Mouse (Mus musculus) common myeloid progenitor, adult 5-6 weeks (primary cell): ENCODE measurements around the gene Ralgapa2. TPM values are rescaled to one million over a fixed set of nuclear protein-coding genes. Genes with fewer than 3 reads are reported as not detected.
A peak's percentile ranks its signal among the peaks of the same experiment; 100 is the strongest.

ENCODE experiments used
- ATAC-seq: replicated peaks from 2 replicates; pipeline ENCODE4 v1.8.0; 2016; ENCODE audit warnings: low read depth, mild to moderate bottlenecking, moderate TSS enrichment, inconsistent platforms; ENCODE audit not compliant: poor library complexity, severe bottlenecking
- total RNA-seq: library from RNA; stranded (forward); fragments of 200-1000, 187-1606 nt; gene quantifications from 2 replicates; pipeline ENCODE4 v1.2.3, GENCODE M21; 2017

The Ralgapa2 gene
- total RNA-seq, 1 experiment from 2014 or later = 24.2 TPM

DNA sequence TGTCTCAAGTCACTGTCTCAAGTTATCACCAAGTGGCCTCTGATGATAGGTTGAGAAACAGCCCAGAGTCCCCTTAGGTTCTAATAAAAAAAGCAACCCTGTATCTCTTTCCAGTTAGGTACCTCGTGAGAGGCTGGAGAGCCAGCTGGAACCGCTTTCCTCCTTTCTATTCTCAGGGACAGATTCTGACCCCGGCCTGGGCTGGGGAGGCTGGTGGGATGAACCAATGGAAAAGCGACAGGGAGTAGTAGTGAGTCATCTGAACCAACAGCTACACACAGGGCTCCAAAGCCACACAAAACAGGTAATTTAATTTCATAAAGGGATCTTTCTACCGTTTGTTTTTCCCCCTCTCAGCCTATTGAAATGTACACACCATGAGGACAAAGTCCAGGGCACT lies 233.8 kb downstream of the Ralgapa2 start:
- ATAC-seq = no peak

GRCm38 (mm10) chr2:146266539-146266938 lies 245.6 kb downstream of the Ralgapa2 start:
- ATAC-seq = no peak

DNA sequence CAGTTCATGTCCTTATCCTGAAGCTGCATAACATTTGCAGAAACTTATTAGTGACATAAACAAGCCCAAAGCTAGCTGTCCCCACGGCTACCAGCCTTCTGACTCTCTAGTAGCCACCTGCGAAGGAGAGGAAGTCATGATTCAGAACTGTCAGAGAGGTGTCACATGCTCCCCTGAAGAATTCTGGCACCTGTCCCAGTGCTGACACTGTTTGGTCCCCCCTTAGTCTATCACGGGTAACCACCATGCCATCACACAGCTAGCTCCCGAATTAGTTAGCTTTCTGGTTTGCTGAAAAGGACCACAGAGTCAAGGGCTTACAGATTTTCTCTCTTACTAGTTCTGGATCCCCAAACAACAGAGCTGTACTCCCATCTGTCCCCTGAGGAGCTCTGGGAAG lies 247.1 kb downstream of the Ralgapa2 start:
- ATAC-seq = peak; percentile 85

DNA sequence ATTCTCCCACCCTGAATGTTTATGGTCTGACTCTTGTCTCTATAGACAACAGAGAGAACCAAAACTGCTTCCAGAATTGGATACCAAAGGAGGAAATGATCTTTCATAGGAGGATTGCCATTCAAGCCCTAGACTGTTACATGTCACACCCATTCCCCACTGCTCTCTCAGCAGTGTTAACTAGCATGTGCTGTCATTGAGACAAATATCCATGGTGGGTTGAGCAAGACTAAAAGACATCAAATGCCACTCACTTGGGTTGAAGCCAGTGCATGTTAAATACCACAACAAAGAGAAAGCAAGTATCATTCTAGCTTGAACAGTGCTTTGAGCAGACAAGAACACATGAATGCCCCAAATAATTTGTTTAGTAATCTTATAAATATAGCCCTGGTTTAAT lies 249.2 kb downstream of the Ralgapa2 start:
- ATAC-seq = no peak

- ATAC-seq = no peak
These were observed 249.9 kb downstream of the Ralgapa2 start for GRCm38 (mm10) chr2:146262215-146262614.

- ATAC-seq = no peak
These were observed 251.0 kb downstream of the Ralgapa2 start for GRCm38 (mm10) chr2:146261146-146261545.

GRCm38 (mm10) chr2:146259787-146260560 lies 252.2 kb downstream of the Ralgapa2 start:
- no peak for ATAC-seq

- ATAC-seq = 0 out of 2 replicates have a peak, but pooled peaks have one; percentile 36
These were observed 253.2 kb downstream of the Ralgapa2 start for GRCm38 (mm10) chr2:146258736-146259469.

GRCm38 (mm10) chr2:146257609-146258008 lies 254.5 kb downstream of the Ralgapa2 start:
- ATAC-seq = no peak

DNA sequence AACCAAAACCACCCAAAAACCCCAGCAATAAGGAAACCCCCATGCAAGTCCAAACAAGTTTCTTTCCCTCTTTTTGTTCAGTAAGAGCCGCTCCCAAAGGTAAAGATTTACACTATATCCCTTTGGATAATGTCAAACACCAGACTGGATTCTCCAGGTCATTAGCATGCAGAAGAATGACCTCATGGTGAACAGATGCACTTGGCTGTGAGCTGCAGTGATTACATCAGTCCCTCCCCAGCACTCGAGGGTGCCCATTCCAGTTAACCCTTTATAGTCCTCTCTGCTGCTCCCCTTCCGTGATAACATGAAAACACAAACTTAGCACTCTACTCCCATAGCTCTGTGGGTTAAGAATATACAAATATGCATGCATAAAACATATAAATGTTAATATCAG lies 255.1 kb downstream of the Ralgapa2 start:
- ATAC-seq = no peak

- no peak for ATAC-seq
These were observed 255.7 kb downstream of the Ralgapa2 start for GRCm38 (mm10) chr2:146256321-146256875.

GRCm38 (mm10) chr2:146255636-146256035 lies 256.5 kb downstream of the Ralgapa2 start:
- ATAC-seq = no peak

GRCm38 (mm10) chr2:146254387-146254786 lies 257.8 kb downstream of the Ralgapa2 start:
- ATAC-seq = no peak

- no peak for ATAC-seq
These were observed 261.8 kb downstream of the Ralgapa2 start for GRCm38 (mm10) chr2:146250236-146250904.

DNA sequence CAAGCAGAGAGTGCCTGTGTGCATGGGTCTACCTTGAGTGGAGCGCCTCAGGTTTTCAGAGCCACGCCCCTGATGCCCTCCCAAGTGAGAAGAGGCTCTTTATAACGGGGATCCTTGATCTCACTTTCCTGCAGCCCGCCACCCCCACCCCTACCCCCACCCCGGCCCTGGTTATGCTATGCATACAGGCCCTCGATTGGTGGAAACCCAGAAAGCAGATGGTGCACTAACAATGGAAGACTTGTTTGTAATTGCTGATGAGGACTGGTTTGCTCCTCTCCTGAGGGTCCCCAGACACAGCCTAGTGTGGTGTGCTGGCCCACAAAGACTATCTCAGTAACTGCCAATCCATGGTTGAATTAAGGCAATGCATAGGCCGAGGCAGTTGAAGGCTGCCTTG lies 263.1 kb downstream of the Ralgapa2 start:
- no peak for ATAC-seq

- ATAC-seq = no peak
These were observed 264.6 kb downstream of the Ralgapa2 start for GRCm38 (mm10) chr2:146247576-146247975.

DNA sequence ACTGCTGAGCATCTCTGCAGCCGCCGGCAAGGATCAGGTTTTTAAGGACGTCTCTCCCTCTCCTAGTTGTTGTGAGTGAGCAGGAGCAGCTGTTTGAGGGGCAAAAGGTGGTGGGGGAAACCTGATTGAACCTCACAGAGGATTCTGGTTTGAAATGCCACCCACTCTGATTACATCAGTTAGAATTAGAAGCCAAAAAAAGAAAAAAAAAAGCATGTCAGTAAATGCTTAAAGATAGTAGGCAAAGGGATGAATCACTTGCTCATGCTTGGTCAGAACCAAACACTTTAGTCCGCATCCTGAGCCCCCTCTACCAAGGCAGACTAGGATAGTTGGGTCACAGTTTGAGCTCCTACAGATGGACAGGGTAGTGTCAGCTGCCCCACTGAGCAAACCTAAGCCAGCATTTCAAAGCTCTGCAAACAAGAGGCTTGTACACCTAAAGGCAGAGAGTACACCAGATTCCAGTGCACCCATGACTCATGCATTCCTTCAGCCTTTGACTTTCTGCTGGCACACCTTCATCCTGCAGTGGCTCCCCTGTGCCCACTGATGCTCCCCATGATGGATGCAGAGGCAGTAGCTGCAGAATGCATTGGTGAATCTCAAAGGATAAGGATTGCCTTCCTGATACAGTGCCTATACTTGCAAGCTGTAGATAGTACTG lies 265.6 kb downstream of the Ralgapa2 start:
- no peak for ATAC-seq

DNA sequence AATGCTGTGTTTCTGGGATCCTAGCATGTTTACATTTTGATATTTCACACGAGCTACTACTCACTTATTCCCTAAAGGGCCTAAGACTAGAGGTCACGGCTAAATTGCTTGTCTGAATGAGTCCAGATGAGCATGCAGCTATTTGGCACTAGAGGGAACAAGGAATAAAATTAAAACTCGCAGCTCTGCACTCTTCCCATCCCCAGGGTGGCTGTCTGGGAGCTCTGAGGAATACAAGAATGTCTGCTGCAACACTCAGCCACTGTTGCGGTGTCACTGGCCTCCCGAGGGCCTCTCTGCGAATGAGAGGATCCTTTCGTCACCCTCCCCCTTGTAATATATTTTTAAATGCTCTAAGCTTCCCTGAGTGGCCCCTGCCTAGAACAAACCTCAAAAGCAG lies 266.7 kb downstream of the Ralgapa2 start:
- ATAC-seq = no peak

DNA sequence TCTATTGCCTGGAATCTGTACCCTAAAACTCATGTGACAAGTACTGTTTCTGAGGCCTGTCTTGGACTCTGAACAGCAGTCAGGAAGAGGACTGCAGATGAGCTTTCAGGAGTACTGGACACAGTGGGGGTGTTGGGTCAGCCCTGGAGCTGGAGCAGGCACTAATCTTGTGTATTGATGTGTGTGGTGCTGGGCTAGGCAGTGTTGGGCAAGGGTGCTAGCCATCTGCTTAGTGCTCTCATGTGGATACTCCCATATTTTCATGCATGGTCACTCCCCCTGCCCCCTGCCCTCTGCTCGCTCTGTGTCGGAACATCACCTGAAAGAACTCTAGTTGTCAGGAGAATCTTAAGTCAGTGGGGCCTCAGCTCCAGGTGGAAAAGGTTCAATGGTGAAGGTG lies 268.1 kb downstream of the Ralgapa2 start:
- no peak for ATAC-seq

- no peak for ATAC-seq
These were observed 272.9 kb downstream of the Ralgapa2 start for GRCm38 (mm10) chr2:146239196-146239747.
